Mouse (Mus musculus): Measurements from ENCODE around the gene Npr2. TPM values are rescaled to one million over a fixed set of nuclear protein-coding genes. Genes with fewer than 3 reads are reported as not detected.

Npr2 gene
- total and polyA plus RNA-seq, 3 experiments = 0.27 to 2.3 TPM; not detected in 1

- DNase-seq (ENCODE audit: low read depth, low spot score) = no peak
- Histone ChIP-seq H3K4me1 (ENCODE audit: control insufficient read depth in 1 of 2, insufficient read depth in 2 of 2, low read length in 2 of 2) (peaks cover 0 to 15% of the 10 kb centered on the region in 2 experiments; a peak in 3 of 4 replicates), H3K27me3 (ENCODE audit: control insufficient read depth in 1 of 2, insufficient read depth in 2 of 2, low read length in 2 of 2) (no peaks in the 10 kb centered on the region), H3K9ac (ENCODE audit: control insufficient read depth, low read depth, low read length, poor library complexity, severe bottlenecking) (no peak within 1 kb of the TSS), H3K79me2 (ENCODE audit: control insufficient read depth, insufficient read depth, low read length, poor library complexity) (no peaks in the 10 kb centered on the region; the same call in 1 of the 2 replicates), H3K27ac (ENCODE audit: control insufficient read depth, low read depth, low read length) (no peak within 1 kb of the TSS), H3K36me3 (ENCODE audit: control insufficient read depth in 1 of 2, insufficient read depth in 2 of 2, low read length in 2 of 2) (peaks cover 0 to 8% of the 10 kb centered on the region in 2 experiments; a peak in 2 of 4 replicates), H3K9me3 (replicated peaks; ENCODE audit: insufficient read depth, low read length) (no peaks in the 10 kb centered on the region), H3K4me3 (ENCODE audit: control insufficient read depth in 1 of 2, insufficient read depth in 1 of 2, low read depth in 2 of 2, low read length in 2 of 2) (no peak within 1 kb of the TSS)
- TF ChIP-seq MAFK (IDR thresholded peaks at IDR 0.05; ENCODE audit: borderline replicate concordance, low read depth, low read length) = no peak
- no peak for TF ChIP-seq TAL1 (IDR thresholded peaks at IDR 0.05; ENCODE audit: low read length)
- TF ChIP-seq BHLHE40 (IDR thresholded peaks at IDR 0.05; ENCODE audit: borderline replicate concordance, low read depth, low read length) = no peak
- TF ChIP-seq HCFC1 (IDR thresholded peaks at IDR 0.05; ENCODE audit: low read depth, low read length) = no peak
- no peak for TF ChIP-seq ZNF384 (IDR thresholded peaks at IDR 0.05; ENCODE audit: low read depth, low read length)
- TF ChIP-seq USF2 (IDR thresholded peaks at IDR 0.05; ENCODE audit: borderline replicate concordance in 1 of 2, insufficient read depth in 1 of 2, low read depth in 1 of 2, low read length in 2 of 2) = no peak
- no peak for TF ChIP-seq MYC (IDR thresholded peaks at IDR 0.05; ENCODE audit: low read depth, low read length)
- TF ChIP-seq JUND (IDR thresholded peaks at IDR 0.05; ENCODE audit: low read depth, low read length) = no peak
- no peak for TF ChIP-seq CHD2 (IDR thresholded peaks at IDR 0.05; ENCODE audit: low read length)
- no peak for TF ChIP-seq MEF2A (IDR thresholded peaks at IDR 0.05; ENCODE audit: extremely low read depth, insufficient replicate concordance, low read depth, low read length, poor library complexity, severe bottlenecking)
- no peak for TF ChIP-seq UBTF (IDR thresholded peaks at IDR 0.05; ENCODE audit: borderline replicate concordance, insufficient read depth, low read depth, low read length)
- TF ChIP-seq MAX (IDR thresholded peaks at IDR 0.05; ENCODE audit: low read length) = no peak
- no peak for TF ChIP-seq ZMIZ1 (IDR thresholded peaks at IDR 0.05; ENCODE audit: low read depth, low read length)
- TF ChIP-seq GATA1 (IDR thresholded peaks at IDR 0.05; ENCODE audit: low read depth, low read length) = no peak
- TF ChIP-seq USF1 (IDR thresholded peaks at IDR 0.05; ENCODE audit: low read depth, low read length) = no peak
- TF ChIP-seq SIN3A (IDR thresholded peaks at IDR 0.05; ENCODE audit: low read length) = no peak
- TF ChIP-seq SMC3 (IDR thresholded peaks at IDR 0.05; ENCODE audit: low read depth, low read length) = no peak
- no peak for TF ChIP-seq NELFE (IDR thresholded peaks at IDR 0.05; ENCODE audit: low read depth, low read length)
- TF ChIP-seq MAZ (IDR thresholded peaks at IDR 0.05; ENCODE audit: low read depth, low read length) = no peak
Observed at GRCm38 (mm10) chr4:43584444-43585416, 47.0 kb upstream of the Npr2 start, which contains the start of gene Msmp. Gene Msmp (minus strand): TSS chr4:43584494.
